ENCODE assay signal across 10 mouse cellular contexts in genomic region chr16:10627136-10627668, GRCm38 (mm10).
A peak's percentile ranks its signal among the peaks of the same experiment; 100 is the strongest.
DNase-seq lines count a peak whose midpoint lies in the region.
"Had no signal": no experiment of that assay in that cellular context is flagged by ENCODE, and none has a peak within 500 bp of the region (broad histone marks: within the 10 kb centered on the region; RNA-seq: fewer than 3 reads in every experiment).

No protein-coding gene starts in this region.

- intact Hi-C loops in gastrocnemius, postnatal 14 days (cut with DNase I; ENCODE audit: low total_unique reads), result no loop called here

- DNase-seq in cerebellum, adult 11 months, result peak; percentile 50
- DNase-seq in cerebellum, postnatal 10 days, result no peak
- peak; percentile 94 for DNase-seq in brain, adult 2 months (ENCODE audit: low read depth, low spot score)
- DNase-seq in cerebellum, postnatal 36 days, result peak; percentile 45 to 56
- peak; percentile 52 to 82 for DNase-seq in left cerebral cortex, adult 9 months (ENCODE audit: low spot score in 2 of 2)
- no peak for DNase-seq in urinary bladder, adult 18-20 months (ENCODE audit: low spot score in 2 of 2)
- DNase-seq in gastrocnemius, postnatal 14 days, result no peak
- no peak for DNase-seq in gastrocnemius, postnatal 25 days
- DNase-seq: adrenal gland, postnatal 25 days; liver, embryonic 13.5 days had no signal

Comparison
In these comparisons a context has a peak if more than half of its experiments do, and no peak if none do; other contexts are left out.
1. DNase-seq: peak in cerebellum, adult 11 months (single experiment), brain, adult 2 months (single experiment), cerebellum, postnatal 36 days (2 of 2) and left cerebral cortex, adult 9 months (2 of 2); none in cerebellum, postnatal 10 days (0 of 2), urinary bladder, adult 18-20 months (0 of 2), gastrocnemius, postnatal 14 days (single experiment) and gastrocnemius, postnatal 25 days (single experiment).